Comparison of ENCODE assay signal across 8 mouse cellular contexts in genomic region chr15:85162693-85163663, GRCm38 (mm10). TPM values are rescaled to one million over a fixed set of nuclear protein-coding genes. Genes with fewer than 3 reads are reported as not detected.
DNase-seq lines count a peak whose midpoint lies in the region; ATAC-seq and TF ChIP-seq lines count a peak whose summit lies in the region.

No protein-coding gene starts in this region.

- 63% methylated on average over 21 of the region's 21 CpGs for WGBS in midbrain, embryonic 10.5 days
- 71% methylated on average over 21 of the region's 21 CpGs for WGBS in midbrain, embryonic 16.5 days
- 41% methylated on average over 21 of the region's 21 CpGs for WGBS in stomach, embryonic 15.5 days

- H3K9me3 ChIP-seq in midbrain, embryonic 10.5 days (replicated peaks) = no peaks in the 10 kb centered on the region
- no peaks in the 10 kb centered on the region for H3K9me3 ChIP-seq in midbrain, embryonic 16.5 days (replicated peaks; ENCODE audit: control insufficient read depth, low read length, poor library complexity, severe bottlenecking)
- H3K9me3 ChIP-seq in stomach, embryonic 15.5 days = no peaks in the 10 kb centered on the region

- ATAC-seq in midbrain, embryonic 16.5 days = no peak
- no peak for ATAC-seq in stomach, embryonic 15.5 days (ENCODE audit: insufficient read depth, low FRiP score, low read depth)
- no peak for ATAC-seq in cerebellum, adult (ENCODE audit: insufficient number of reproducible peaks, low FRiP score, low TSS enrichment)

- H3K4me3 ChIP-seq in midbrain, embryonic 10.5 days = no peak overlapping the region
- no peak overlapping the region for H3K4me3 ChIP-seq in midbrain, embryonic 16.5 days (ENCODE audit: low read depth, low read length)
- H3K4me3 ChIP-seq in stomach, embryonic 15.5 days (replicated peaks) = no peak overlapping the region
- H3K4me3 ChIP-seq in left cerebral cortex, adult 2 months = no peak overlapping the region

- peaks cover 28% of the 10 kb centered on the region for H3K4me1 ChIP-seq in midbrain, embryonic 10.5 days
- peaks cover 12% of the 10 kb centered on the region for H3K4me1 ChIP-seq in midbrain, embryonic 16.5 days (ENCODE audit: control insufficient read depth, insufficient read depth, low read length)
- H3K4me1 ChIP-seq in stomach, embryonic 15.5 days = peaks cover 20% of the 10 kb centered on the region

- 0 out of 2 replicates have a peak overlapping the region, but pooled peaks have one; percentile 10 for H3K27ac ChIP-seq in midbrain, embryonic 10.5 days (replicated peaks)
- H3K27ac ChIP-seq in midbrain, embryonic 16.5 days (ENCODE audit: low read length) = no peak overlapping the region
- H3K27ac ChIP-seq in stomach, embryonic 15.5 days = peak overlapping the region; percentile 85
- H3K27ac ChIP-seq in left cerebral cortex, adult 2 months = no peak overlapping the region

- peak; percentile 18 for DNase-seq in midbrain, embryonic 10.5 days (ENCODE audit: low spot score)
- peak; percentile 69 for DNase-seq in heart, adult 8-10 months (ENCODE audit: low spot score)
- DNase-seq in kidney, postnatal 14 days = peak; percentile 67
- DNase-seq in left cerebral cortex, adult 2 months (ENCODE audit: extremely low spot score in 1 of 2, low spot score in 2 of 2) = no peak
- no peak for DNase-seq in spleen, postnatal 36 days (ENCODE audit: low spot score in 2 of 2)

- no peak overlapping the region for H3K4me2 ChIP-seq in midbrain, embryonic 16.5 days (ENCODE audit: low read length)
- H3K4me2 ChIP-seq in stomach, embryonic 15.5 days = no peak overlapping the region

- no peaks in the 10 kb centered on the region for H3K36me3 ChIP-seq in midbrain, embryonic 10.5 days
- H3K36me3 ChIP-seq in midbrain, embryonic 16.5 days (ENCODE audit: control insufficient read depth, insufficient read depth, low read length) = no peaks in the 10 kb centered on the region
- H3K36me3 ChIP-seq in stomach, embryonic 15.5 days = no peaks in the 10 kb centered on the region

- H3K9ac ChIP-seq in midbrain, embryonic 16.5 days (ENCODE audit: low read depth, low read length) = no peak overlapping the region
- no peak overlapping the region for H3K9ac ChIP-seq in stomach, embryonic 15.5 days

- no peak for TF ChIP-seq CTCF in left cerebral cortex, adult 2 months (IDR thresholded peaks at IDR 0.05)

- intact Hi-C loops in left cerebral cortex, adult 2 months (cut with DNase I) = no loop called here

- H3K27me3 ChIP-seq in midbrain, embryonic 10.5 days (ENCODE audit: low read depth, poor library complexity, severe bottlenecking) = peaks cover 12% of the 10 kb centered on the region; the same call in 1 of the 2 replicates
- H3K27me3 ChIP-seq in midbrain, embryonic 16.5 days (ENCODE audit: control insufficient read depth, insufficient read depth, low read depth, low read length) = no peaks in the 10 kb centered on the region
- no peaks in the 10 kb centered on the region for H3K27me3 ChIP-seq in stomach, embryonic 15.5 days (replicated peaks)

RNA-seq across cellular contexts. Expression of gene Ribc2, which starts 31.1 kb away (rescaled TPM):
- 0.41 and 0.57 TPM in 2 replicates for polyA plus RNA-seq in midbrain, embryonic 10.5 days (2016; fragmentation: Nextera tagmentation; extraction: Ambion mirVana)
- 0.78 and 1.4 TPM in 2 replicates for polyA plus RNA-seq in midbrain, embryonic 16.5 days (2015; fragmentation: Nextera tagmentation; extraction: Ambion mirVana)
- not detected for total RNA-seq in heart, adult 8-10 months (2022)
- polyA plus RNA-seq in stomach, embryonic 15.5 days (2015; fragmentation: Nextera tagmentation; extraction: Ambion mirVana) = 0.08 and 0.26 TPM in 2 replicates
- total RNA-seq in left cerebral cortex, adult 2 months (2021) = under 1 TPM in 1 of 2 experiments, not detected in 1; 0.27 TPM

RNA-seq across cellular contexts. Expression of gene Smc1b, which starts 31.2 kb away (rescaled TPM):
- 0.11 and 0.12 TPM in 2 replicates for polyA plus RNA-seq in midbrain, embryonic 10.5 days (2016; fragmentation: Nextera tagmentation; extraction: Ambion mirVana)
- polyA plus RNA-seq in midbrain, embryonic 16.5 days (2015; fragmentation: Nextera tagmentation; extraction: Ambion mirVana) = 0.15 TPM in 2 replicates
- total RNA-seq in heart, adult 8-10 months (2022) = not detected
- polyA plus RNA-seq in stomach, embryonic 15.5 days (2015; fragmentation: Nextera tagmentation; extraction: Ambion mirVana) = 0.15 and 0.18 TPM in 2 replicates
- total RNA-seq in left cerebral cortex, adult 2 months (2021) = not detected

RNA-seq across cellular contexts. Expression of gene Fbln1, which starts 42.8 kb away (rescaled TPM):
- polyA plus RNA-seq in midbrain, embryonic 10.5 days (2016; fragmentation: Nextera tagmentation; extraction: Ambion mirVana) = 162 and 179 TPM in 2 replicates
- 38.9 and 41.1 TPM in 2 replicates for polyA plus RNA-seq in midbrain, embryonic 16.5 days (2015; fragmentation: Nextera tagmentation; extraction: Ambion mirVana)
- 10 to 100 TPM; 52.9 to 86.6 (median 70.1) TPM for total RNA-seq in heart, adult 8-10 months (2022)
- polyA plus RNA-seq in stomach, embryonic 15.5 days (2015; fragmentation: Nextera tagmentation; extraction: Ambion mirVana) = 209 and 235 TPM in 2 replicates
- 10 to 100 TPM; 11.4 to 14.4 TPM for total RNA-seq in left cerebral cortex, adult 2 months (2021)

Comparison
In these comparisons a context has a peak if more than half of its experiments do, and no peak if none do; other contexts are left out.
1. H3K27ac ChIP-seq: peak in midbrain, embryonic 10.5 days (single experiment) and stomach, embryonic 15.5 days (single experiment); none in midbrain, embryonic 16.5 days (single experiment) and left cerebral cortex, adult 2 months (single experiment).
2. DNase-seq: peak in midbrain, embryonic 10.5 days (single experiment), heart, adult 8-10 months (single experiment) and kidney, postnatal 14 days (single experiment); none in left cerebral cortex, adult 2 months (0 of 2) and spleen, postnatal 36 days (0 of 2).